Mouse (Mus musculus) neural tube, embryonic 10.5 days (tissue): ENCODE data around the gene Pcyt1a.
A peak's percentile ranks its signal among the peaks of the same experiment; 100 is the strongest.
"Not testable (repeated sequence)": the region's sequence is repeated elsewhere in the genome, so short reads cannot be mapped to it uniquely, and the experiment has no call there.

Experiments
- DNase-seq: peaks from one replicate; pipeline ENCODE4 v3.0.0-alpha.2; 2017; ENCODE audit warnings: low spot score; ENCODE audit errors: extremely low spot score

The Pcyt1a gene

DNA sequence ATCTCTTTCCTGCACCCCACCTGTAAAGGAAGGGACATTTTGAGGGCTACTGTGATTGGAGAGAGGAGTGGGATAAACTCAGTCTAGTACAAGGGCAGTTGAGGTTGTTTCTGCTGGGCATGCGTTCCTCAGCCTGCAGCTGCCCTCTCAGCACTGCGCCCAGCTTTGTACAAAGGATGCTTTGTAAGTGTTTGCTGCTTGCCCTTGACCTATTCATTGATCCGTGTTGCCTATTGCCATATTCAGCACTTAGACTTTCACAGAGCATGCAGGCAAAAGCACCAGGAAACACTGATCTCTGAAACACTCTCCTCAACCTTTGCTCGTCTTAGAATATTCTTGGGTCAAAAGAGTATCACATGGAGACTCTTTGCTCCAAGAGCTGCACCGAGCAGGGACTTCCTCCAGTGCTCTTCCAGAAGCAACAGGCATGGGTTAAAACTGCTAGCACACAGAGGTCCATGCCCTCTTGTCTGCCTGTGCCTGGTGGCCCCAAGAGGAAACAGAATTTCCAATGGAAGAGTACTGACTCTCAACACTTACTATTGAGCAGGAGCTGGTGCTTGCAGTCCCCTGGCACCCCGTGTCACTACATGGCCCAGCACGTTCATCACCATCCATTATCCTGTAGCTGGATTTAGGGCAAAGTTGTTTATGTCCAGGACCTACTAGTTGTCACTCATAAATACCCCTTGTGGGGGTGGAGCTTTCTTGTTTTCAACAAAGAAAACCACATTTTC, 41.7 kb downstream of the Pcyt1a start:
- no peak for DNase-seq

DNA sequence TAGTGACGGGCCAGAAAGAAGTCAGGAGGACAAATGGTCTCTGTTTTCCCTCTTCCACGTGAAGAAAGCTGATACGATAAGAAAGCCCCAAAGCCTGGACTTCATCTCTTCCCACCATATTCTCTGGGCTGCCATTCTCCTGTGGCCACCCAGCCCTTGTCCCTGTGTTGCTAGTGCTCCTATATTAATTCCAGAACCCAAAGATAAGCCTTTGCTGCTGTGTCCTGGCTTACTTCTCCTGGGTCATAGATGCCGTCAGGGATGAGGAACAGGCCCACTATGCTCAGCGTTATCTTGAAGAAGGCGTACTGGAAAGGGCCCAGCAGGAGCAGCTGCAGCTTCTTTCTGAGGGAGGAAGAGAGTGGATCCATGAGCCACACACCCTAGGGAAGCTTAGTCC, 46.6 kb downstream of the Pcyt1a start:
- DNase-seq = no peak

DNA sequence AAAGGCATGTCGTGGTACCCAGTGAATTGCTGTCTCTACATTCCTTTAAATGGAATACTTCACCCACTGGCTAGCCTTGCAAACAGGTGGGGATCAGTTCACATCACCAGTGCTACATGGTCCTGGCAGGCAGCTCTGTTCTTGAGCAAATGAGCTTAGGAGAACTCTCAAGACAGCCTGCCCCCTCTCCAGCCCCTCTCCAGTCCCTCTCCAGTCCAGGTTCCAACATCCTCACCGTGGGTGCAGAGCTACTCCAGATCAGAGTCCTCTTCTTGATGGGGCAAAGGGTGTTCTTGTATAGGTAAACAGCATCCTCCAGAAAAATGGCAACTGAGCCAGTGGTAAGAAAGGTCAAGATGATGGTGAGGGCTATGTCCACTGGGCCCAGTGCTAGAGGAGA, 48.7 kb downstream of the Pcyt1a start:
- DNase-seq = no peak

DNA sequence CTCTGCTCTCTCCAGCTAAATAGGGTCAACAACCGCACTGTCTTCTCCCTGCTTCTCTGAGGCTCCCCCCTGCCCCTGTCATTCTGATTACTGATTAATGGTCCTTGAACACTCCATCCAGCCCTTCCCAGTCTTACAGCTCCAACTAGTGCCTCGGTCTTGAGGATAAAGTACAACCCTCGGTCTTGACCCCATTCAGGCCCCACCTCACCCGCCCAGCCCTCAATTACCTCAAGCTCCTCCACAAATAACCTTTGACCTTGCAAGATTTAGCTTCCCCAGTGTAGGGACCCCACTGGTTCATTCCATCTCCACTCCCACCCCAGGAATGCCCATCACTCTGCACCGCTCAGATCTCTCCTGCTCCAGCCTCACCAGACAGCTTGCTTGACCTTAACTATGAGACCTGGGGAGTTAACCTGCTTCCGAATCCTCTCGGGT, 53.7 kb downstream of the Pcyt1a start:
- DNase-seq = no peak

DNA sequence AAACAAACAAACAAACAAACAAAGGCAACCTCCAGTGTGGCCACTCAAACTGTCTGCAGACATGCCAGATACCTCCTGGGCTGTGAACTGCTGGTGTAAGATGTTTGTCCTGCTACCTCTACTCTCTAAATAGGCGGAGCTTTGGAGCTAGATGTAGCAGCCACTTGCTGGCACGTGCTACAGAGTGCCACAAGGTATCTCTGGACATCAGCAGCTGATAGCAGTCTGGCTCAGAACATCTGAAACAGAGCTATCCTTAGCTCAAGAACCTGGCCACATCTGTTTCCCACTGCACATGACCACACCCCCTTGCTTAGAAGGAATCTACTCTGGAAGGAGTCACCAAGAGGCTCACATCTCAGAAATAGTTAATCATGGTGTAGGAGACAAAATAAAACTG, 54.5 kb downstream of the Pcyt1a start:
- DNase-seq = no peak

DNA sequence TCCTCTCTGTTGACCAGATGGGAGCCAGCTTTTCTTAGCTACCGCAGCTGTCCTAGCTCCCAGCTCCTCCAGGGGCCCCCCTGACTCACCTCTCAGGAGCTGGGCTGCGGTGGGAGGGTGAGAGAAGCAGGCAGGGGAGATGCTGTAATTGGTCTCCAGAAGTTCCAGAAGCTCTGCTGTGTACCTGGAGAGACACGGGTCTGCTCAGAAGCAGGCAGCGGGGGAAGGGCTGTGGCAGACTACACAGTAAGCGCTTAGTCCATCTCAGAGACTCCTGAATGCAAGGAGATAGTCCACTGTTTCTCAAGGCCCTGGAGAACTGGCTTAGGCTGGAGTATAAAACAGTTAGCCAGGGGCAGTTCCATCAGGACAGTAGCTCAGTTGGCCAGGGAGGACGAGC, 55.3 kb downstream of the Pcyt1a start:
- DNase-seq = no peak

DNA sequence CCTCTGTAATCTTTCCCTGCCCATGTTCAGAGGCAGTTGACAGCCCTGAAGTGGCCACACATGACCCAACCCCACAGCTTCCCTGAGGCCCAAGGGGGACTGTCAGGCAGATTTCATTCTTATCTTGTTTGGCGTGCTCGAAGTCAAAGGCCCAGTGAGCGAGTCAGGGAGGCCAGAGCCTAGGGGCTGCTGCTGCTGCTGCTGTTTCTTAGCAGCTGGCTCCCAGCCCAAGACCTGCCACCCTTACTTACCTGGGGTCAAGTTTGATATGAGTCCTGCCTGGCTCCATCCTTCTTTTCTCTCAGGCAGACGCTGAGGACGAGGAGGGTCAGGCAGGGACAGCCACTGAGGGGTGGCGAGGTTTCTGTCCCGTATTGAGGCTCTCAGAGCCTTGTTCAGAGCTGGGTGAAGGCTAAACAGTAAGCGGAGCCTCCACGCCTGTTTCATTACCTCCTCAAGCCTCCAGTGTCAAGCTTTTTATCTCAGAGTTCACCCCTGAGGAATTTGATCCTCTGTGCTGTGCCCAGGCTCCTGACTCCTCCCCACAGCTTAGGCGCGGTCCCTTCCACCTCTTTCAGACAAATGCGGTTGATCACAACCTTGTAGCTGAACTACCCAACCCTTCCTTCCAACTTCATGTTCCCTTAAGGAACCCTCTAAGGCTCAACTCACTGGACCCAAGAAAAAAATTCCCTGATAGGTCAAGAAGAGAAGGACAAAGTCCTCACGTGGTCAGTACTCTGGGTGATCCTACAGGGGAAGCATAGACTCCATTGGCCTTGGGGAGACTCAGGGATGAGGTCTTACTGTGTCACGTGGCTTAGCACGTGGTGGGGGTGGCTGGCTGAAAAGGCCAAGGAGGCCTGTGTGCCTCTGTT, 56.8 kb downstream of the Pcyt1a start, which contains the start of gene Slc51a:
Gene Slc51a, minus strand, starts transcription at position 646 of the 878 bp plus-strand sequence.
- no peak for DNase-seq

DNA sequence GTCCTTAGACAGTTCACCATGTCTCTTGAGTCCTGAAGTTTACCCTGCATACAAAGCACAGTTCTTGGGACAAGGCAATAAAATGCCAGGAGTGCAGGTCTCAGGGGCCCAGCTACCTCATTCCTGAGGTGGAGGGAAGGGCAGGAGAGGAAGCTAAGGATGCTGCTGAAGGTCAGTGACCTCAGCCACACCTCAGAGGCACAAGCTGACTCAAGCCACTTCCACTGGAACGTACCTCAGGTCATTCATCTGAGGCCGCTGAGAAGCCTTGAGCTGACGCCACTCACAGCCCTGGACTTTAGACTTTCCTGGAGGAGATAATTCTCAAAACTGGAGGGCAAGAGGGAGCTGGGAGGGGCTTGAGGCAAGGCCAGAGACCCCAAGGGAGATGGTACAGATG, 58.2 kb downstream of the Pcyt1a start:
- DNase-seq = no peak

DNA sequence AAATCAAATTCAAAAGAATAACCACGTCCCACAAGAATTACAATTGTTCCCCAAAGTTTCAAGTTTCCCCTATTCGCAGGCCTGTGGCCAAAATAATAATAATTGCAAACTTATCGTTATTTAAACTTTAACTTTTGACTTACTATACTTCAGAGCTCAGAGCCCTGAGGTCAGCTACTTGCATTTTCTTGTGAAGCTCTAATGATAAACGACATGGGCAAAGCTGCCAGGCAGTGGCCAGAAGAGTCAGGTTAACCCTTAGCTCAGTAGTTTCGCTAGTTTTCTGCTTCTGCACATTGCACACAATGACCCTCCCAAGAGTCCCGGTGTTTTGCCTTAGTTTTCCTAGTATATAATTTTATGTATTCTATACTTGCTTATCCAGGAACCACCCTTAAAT, 63.6 kb downstream of the Pcyt1a start:
- not testable (repeated sequence) for DNase-seq

DNA sequence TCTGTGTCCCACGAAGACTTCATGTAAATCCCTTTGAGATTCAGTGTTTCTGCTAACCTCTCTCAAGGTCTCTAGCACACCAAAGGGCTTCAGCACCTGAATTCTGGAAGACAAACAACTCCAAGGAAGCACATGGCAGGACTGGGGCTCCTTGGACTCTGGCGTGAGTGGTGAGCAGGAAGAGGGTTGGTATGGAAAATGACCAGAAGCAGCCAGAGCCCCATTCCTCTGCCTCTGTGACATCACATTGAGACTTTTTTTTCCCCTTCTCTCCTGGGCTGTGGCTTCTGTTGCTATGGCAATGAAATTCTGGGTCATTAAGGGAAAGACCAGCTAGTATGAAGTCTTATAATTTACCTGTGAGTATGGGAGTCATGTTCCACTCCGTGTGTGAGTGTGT, 65.2 kb downstream of the Pcyt1a start, which contains the start of gene Zdhhc19:
Gene Zdhhc19, plus strand, starts transcription at position 301 of the 400 bp plus-strand sequence.
- DNase-seq = no peak

DNA sequence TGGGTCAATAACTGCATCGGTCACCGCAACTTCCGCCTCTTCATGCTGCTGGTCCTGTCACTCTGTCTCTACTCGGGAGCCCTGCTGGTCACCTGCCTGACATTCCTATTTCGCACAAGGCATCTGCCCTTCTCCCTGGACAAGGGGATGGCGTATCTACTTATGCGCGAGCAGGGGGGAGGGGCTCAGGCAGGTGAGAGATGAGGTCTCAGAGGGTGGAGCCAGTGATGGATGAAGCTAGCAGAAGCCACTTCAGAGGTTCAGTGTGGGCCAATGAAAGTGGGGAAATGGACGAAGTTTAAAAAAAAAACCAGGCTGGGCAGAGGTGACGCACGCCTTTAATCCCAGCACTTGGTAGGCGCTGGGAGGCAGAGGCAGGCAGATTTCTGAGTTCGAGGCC, 68.3 kb downstream of the Pcyt1a start:
- DNase-seq = no peak

DNA sequence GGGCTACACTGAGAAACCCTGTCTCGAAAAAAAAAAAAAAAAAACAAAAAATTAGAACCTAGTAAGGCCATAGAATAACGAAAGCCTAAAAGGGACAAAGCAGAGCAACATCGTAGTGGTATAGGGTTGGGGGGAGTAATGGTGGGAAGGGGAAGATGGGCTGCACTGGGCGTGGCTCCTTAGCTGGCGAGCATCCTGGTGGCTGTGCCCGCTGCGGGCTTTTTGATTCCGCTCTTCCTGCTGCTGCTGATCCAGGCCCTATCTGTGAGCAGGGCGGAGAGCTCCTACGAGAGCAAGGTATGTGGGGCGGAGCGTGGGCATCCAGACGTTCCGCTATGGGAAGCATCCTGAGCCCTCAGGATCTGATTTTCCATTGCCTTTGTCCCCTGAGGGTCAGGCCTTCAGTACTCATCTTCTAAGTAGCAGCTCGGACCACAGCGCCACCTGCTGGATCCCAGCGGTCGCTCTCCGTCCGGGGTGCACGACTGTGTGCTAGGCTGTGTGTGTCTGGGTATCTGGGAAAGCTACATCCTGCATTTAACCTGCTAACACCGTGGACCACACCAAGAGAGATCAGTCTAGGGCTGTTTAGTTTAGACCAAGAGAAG, 68.8 kb downstream of the Pcyt1a start:
- DNase-seq = peak; percentile 95

DNA sequence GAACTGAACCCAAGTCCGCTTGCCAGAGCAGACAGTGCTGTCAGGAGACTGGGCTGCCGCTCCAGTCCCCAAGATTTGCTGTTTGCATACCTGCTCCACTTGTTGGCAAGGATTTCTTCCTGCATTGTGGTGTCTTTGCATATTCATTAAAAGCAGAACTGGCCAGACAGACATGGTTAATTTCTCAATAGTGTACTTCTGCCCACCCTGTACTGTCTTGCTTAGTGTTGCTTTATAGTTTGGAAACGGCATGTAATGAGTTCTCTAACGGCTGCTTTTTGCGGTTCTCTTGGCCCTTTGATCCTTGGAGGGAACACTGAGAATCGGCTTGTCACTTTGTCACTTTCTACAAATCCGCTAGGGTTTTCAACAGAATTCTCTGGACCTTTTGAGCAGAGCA, 70.7 kb downstream of the Pcyt1a start:
- DNase-seq = no peak

DNA sequence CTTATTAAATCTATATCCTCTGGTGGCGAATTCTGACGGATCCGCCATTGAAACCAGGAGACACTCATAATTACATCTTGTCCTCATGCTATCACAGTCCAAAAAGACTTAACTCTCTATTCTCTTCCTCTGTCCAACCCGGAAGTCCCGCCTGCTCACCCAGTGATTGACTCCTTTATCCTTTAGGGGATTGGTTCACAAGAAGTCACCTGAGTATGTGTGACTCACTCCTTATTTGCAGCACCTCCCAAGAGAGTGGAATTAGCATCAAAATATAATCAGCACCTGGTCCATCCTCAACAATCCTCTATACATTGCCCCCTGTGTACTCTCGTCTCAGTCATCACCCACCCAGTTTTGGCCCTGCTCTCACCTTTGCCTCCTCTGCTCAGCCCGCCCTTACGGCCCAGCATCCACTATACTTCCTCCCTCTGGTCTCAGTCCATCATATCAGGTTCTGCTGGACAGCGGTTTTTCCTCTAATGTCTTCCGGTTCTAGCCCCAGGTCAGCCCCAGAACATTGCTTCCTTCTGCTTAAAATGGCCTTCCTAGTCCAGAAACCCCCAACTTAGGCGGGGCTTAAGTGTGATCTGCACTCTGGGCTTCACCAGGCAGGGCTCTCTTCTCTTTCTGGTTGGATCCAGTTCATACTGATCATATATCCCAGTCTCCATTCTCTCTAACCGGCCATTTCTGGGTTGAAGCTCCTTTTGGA, 72.1 kb downstream of the Pcyt1a start:
- DNase-seq = no peak

DNA sequence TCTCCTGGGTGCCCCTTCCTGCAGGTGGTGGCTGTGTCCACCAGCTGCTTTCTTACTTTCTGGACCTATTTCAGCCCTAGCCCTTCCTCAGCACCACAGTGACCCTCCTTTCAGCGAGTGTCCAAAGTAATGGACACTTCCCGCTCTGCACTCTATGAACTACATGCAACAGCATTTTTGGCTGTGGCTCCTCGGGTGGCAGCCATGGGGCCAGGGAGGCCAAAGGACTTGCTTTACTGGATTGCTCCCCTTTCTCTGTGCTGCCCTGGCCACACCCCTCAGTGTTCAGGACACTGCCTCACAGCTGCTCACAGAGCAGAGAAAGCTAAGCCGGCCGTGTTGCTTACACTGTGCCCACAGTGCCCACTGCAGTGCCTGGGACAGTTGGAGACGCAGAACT, 72.9 kb downstream of the Pcyt1a start:
- no peak for DNase-seq

DNA sequence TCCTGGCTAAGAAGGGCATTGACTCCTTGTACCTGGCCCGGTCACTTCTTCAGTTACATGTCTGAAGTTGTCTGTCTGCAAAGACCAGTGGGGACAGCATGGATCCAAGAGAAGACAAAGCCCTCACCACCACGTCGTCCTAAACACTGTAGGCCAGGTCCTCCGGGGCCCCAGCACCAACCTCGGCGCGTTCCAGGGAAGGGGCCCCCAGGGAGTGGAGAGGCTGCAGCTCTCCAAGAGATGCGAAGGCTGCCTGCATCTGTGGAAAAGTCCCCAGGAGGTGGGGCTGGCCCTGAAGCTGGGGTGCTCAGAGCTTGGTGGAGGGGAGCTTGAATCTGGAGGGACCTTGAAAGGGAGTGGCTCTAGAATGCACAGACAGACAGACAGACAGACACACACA, 75.6 kb downstream of the Pcyt1a start:
- DNase-seq = no peak

DNA sequence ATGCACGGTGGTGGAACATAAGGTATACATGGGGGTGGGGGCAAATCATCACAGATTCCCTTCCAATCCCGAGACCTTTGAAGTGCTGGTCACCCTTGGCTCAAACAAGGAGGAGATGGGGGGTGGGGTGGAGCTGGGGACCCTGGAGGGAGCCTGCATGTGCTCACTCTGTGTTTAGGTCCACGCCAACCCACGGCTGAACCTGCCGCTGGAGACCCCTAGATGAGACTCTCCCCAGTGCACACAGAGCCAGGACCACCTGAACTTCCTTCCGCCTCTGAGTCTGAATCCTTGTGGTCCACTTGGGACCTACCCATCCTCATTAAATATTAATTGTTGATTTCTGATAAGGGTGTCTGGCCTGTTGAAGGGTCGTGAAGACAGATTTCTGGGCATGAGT, 76.1 kb downstream of the Pcyt1a start:
- DNase-seq = no peak

DNA sequence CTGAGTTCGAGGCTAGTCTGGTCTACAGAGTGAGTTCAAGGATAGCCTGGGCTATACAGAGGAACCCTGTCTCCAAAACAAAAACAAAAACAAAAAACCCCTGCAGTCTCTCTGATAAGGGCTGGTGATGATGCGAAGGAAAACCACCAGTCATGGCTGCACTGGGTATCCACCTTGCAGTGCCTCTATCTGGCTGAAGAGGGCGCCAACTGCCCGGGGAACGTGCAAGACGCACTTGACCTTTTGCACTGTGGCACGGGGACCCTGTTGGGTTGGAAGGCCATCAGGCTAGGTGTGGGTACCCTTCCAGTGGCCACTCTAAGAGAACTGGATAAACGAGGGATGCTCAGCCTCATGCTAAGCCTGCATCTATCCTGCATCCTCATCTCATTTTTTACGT, 76.7 kb downstream of the Pcyt1a start:
- DNase-seq = peak; percentile 70

DNA sequence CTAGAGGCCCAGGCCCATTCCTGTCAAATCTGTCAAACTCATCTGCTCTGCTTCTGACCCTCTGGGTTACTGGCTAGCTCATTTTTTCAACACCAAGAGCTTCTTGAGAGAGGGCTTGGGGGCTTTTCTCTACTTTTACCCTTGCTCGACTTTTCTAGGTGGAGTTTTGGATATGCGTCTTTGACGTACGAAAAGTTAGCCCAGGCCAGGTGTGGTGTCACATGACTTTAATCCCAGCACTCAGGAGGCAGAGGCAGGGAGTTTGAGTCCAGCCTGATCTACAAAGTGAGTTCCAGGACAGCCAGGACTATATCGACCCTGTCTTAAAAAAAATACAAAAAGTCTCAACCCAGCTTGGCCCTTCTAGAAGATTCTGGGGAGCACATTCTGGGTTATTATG, 77.3 kb downstream of the Pcyt1a start:
- DNase-seq = no peak

DNA sequence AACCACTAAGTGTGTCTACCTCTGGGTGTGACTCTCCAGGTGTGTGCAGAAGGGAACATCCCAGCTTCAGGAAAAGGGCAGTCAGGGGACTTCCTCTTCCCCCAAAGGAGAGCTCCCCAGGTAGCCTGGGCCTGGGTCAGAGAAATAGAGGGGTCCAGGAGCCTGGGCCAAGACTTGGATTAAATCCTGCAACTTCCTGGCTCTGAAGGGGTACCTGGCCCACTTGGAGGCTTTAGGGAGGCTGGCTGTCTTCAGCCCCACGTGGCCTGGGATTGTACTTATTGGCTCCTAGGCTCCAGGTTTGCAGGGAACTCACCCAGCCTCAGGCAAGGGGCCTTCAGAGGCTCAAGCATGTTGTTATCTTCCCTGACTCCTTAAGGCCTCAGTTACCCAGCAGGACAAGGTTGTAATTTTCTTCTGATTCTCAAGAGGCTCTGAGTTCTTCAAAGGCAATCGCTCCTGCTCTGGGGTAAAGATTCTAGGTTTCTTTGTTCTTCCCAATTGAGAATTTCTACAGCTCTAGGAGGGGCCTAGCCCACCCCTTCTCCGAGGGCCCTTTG, 77.9 kb downstream of the Pcyt1a start:
- DNase-seq = no peak
